Mouse (Mus musculus) CD4-positive helper T cell, adult 2 months (primary cell): ENCODE measurements around the gene Klhl10.
A peak's percentile ranks its signal among the peaks of the same experiment; 100 is the strongest.

ENCODE experiments used
- DNase-seq: peaks from one replicate; pipeline ENCODE4 v3.0.0-alpha.2; 2012; ENCODE audit warnings: low read depth, missing footprints, low spot score

The Klhl10 gene

GRCm38 (mm10) chr11:100408076-100408834 is 33.5 kb upstream of the Klhl10 start:
- peak; percentile 52 for DNase-seq

- DNase-seq: no peak
Measured at GRCm38 (mm10) chr11:100408835-100409462, 32.8 kb upstream of the Klhl10 start.

DNA sequence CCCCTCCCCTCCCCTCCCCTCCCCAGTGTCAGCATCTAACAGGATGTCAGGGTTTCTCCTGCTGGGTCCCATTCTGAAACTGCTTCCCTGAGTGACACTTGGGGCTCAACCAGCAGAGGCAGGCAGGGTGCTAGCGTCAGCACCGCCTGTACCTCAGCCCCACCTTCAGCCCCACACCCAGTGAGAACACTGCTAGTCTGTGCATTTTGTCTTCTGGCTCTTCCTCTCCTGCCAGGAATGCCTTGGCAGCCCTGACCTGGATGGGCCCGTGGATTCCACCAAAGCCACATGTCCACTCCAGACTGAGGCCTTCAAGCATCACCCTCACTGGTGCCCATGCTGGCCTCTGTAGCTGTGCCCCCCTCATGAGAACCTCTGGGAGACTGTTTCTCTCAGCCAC is 32.0 kb upstream of the Klhl10 start:
- DNase-seq: no peak

DNA sequence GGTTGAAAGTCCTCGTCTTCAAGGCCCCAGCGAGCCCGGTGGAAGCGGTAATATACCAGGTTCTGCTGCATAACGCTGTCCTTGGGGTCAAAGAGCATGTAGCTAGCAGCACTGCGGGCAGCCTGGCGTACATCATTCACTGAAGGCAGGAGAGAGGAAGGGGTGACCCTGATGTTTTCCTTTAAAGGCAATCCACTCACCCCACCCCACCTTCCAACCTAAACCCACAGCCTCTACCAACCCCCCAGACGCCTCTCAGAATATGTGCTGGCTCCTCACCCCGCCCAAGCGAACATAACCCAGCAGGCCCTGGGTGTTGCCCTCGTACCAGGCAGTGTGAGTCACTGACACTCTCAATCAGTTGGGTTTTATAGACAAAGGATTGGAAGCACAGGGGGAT is 30.0 kb upstream of the Klhl10 start:
- no peak for DNase-seq

DNA sequence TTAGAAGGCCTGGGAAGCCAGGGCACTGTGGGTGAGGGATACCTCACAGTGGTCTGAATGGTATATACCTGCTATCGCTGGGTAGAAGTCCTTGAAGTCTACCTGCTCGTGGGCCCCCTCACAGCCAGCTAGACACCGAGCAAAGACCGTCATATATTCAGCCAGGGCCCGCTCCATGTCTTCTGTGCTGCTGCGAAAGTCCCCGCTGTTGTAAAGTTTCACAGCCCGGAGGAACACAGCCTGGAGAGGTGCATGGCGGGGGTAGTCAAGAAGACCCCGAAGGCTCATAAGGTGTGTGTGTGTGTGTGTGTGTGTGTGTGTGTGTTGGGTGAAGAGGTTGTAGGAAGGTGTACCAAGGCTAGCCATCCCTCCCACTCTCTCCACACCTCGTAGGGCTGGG is 28.2 kb upstream of the Klhl10 start:
- no peak for DNase-seq

GRCm38 (mm10) chr11:100414021-100414913 is 27.4 kb upstream of the Klhl10 start, which contains the start of gene P3h4:
P3h4 (minus strand) TSS chr11:100414836.
- DNase-seq: peak; percentile 53

- DNase-seq: peak; percentile 27
Measured at GRCm38 (mm10) chr11:100414914-100415822, 26.5 kb upstream of the Klhl10 start, which contains the start of gene Fkbp10. Fkbp10 (plus strand) TSS chr11:100415697.

DNA sequence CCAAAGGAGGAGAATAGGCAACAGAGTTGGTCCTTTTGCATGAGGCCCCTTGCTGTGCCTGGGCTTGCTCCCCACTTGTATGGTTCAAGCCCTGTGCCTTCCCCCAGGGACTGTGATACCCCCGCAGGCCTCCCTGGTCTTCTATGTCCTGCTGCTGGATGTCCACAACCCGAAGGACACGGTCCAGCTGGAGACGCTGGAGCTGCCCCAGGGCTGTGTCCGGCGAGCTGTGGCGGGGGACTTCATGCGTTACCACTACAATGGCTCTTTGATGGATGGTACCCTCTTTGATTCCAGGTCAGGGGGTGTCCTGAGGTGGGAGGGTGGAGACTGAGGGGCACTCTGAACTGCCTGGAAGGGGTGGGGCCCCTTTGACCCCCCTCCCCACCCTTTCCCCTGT is 20.2 kb upstream of the Klhl10 start:
- no peak for DNase-seq

DNA sequence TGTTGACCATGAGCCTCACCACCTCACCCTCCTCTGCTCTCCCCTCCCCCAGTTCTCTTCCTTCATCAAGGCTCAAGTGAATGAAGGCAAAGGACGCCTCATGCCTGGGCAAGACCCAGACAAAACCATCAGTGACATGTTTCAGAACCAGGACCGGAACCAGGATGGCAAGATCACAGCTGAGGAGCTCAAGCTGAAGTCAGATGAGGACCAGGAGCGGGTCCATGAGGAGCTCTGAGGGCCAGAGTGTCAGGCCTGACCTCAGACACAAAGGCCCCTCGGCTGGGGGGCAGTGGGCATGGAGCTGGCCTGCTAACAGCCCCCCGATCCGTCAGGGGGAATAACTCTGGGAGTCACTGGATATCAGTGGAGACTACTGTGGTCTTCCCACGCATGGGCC is 17.9 kb upstream of the Klhl10 start:
- DNase-seq: no peak

- DNase-seq: peak; percentile 43
Measured at GRCm38 (mm10) chr11:100425851-100426250, 15.9 kb upstream of the Klhl10 start.

DNA sequence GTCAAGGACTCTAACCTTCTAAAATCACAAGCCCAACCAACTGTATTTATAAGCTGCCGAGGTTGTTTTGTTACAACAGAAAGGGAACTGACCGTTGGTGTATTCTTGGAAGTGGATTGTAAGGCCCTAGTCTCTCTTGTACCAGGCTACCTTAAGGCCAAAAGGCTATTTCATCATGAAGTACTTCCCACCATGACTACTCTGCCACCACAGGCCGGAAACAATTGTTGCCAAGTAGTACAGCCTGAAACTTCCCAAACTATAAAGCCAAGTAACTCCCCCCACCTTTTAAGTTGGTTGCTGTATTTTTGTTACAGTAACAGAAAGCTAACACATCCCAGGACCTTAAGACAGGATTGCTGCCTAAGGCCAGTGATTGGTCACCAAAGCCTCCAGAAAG is 14.9 kb upstream of the Klhl10 start:
- no peak for DNase-seq

GRCm38 (mm10) chr11:100428612-100429199 is 13.0 kb upstream of the Klhl10 start:
- DNase-seq: no peak

DNA sequence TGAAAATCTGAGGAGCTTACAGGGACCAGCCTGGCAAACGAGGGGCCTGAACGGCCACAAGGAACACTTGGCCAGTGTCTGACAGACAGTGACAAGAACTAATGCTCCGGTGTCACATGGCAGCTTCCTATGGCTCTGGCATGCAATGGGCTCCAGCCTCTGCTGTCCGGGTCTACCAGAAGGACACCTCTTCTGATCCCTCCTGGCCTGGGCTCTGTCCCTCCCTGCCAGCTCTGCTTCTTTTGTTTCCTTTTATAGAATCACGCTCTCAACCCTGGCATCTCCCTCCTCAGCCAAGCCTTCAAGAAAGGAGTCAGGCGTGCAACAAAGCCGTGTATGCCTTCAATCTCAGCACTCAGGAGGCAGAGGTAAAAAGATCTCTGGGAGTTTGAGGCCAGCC is 11.7 kb upstream of the Klhl10 start:
- no peak for DNase-seq

DNA sequence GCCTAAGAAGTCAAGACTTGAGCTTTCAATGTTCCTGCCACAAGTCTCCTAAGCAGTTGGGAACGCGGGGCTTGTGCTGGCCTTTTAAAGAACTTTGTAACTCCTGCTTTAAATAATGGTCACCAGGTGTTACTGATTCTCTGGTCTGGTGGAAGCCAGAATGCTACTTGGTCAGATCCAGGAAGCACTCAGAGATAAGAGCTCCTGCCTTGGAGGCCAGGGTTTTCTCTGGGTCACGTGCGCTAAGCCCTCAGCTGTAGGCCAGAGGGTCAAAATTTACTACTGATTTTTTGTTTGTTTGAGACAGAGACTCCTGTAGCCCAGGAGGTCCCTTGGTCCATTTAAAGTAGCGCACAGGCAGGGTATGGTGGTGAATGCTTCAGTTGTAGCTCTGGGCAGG is 9.7 kb upstream of the Klhl10 start:
- DNase-seq: no peak

DNA sequence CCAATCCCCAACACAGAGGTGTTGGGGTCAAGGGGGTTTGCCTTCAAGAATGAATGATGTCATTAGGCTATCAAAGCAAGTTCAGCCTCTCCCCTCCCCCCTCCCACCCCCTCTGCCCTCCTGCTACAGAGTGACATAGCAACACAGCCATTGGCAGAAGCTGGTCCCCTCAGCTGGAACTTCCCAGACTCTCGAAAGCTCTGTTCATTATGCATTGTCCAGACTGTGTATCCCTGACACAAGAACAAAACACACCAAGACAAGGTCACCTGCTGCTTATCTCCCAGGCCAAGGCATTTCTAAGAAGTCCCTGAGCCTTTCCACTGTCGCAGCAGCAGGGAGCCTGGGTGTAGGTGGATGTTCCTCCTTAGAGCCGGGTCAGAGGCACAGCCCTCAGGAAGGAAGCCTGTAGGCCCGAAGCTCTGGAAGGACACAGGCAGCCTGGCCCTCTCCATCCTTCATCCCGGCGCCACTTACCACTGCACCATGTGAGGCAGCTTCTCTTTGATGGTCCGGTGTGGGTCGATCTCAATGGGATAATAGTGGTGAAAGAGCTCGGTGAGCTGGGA is 6.0 kb upstream of the Klhl10 start:
- no peak for DNase-seq

DNA sequence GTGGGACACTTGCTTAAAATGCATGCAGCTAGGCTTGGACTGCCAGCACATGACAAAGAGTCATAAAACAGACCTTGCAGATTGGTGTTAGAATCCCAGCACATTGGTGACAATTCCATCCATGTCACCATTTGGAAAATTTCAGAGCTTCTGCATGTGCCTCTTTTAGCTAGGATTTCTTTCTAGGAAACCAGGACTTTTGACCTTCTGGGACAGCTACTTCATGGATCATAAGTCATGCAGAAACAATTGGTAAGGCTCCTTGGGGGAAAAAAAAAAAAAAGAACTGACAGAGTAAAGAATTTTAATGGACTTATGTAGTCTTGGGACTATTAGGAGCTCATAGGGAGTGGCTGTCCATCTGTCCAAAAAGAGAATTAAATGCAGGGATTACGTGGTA is 3.8 kb upstream of the Klhl10 start:
- no peak for DNase-seq

DNA sequence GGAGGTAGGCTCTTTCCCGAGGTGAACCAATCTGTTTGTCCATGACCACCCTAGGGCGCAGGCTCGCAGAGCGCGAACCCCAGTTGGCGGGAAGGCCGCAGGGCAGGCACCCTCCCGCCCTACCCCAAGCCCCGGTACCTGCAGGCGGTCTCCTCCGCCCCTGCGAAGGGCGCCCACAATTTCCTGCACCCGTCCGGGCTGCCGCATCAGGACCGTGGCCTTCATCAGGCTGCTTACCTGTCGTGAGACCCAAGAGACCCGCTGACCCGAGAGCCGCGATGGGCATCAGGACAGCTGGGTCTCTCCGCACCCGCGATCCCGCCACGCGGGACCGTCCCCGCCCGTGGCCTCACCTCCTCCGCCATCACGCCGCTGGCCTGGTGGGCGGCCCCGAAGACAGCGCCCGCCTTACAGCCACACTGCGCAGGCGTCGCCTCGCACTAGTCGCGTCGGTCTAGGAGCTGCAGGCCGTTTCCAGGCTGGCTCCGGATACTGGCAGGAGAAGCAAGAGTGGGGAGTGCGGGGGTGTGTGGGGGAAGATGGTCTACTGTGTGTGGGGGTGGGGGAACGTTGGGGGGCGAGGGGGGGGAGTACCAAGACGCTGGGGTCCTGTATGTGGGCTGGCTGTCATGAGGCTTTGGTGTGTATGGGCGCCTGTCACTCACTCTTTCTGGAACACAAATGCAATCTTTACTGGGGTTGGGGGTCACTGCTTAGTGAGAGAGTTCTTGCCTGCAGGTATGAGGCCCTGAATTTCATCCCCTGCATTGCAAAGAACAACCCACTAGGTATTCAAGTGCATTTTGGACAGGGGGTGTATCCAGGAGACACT is 810 bp upstream of the Klhl10 start:
- peak; percentile 90 for DNase-seq

- no peak for DNase-seq
Measured at GRCm38 (mm10) chr11:100442625-100443024, 908 bp downstream of the Klhl10 start.

- DNase-seq: no peak
Measured at GRCm38 (mm10) chr11:100457247-100457646, 15.5 kb downstream of the Klhl10 start.

DNA sequence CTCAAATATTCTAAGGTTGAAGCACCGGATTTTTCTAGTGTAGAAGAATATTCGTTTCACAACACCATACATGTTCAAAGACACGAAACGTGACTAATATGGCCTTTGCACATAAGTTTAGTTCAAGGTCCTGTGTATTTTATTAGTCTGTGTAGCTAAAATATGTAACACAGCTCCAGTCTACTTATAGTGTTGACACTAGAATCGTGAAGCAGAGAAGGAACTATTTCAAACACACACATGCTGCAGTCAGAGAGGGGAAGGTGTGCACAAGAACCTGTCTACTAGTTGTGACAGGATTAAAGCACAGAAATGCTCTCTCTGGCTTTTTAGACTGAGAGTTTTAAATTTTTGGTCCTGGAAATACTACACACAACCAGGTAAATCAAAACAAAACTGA is 16.0 kb downstream of the Klhl10 start:
- no peak for DNase-seq
